Mouse (Mus musculus) liver, embryonic 16.5 days (tissue): ENCODE measurements around the gene Plcb4. TPM values are rescaled to one million over a fixed set of nuclear protein-coding genes. Genes with fewer than 3 reads are reported as not detected.

Source experiments
- ATAC-seq: fragments of 200-750 bp; cut with Nextera tagmentation; 2 replicates; pipeline ENCODE4 v1.8.0; 2017; ENCODE audit warnings: low read depth, mild to moderate bottlenecking, moderate number of reproducible peaks, moderate library complexity
- H3K27ac ChIP-seq: fragments of 300-500 bp; sonication (generic); 2 replicates; pipeline ENCODE4 v1.5.1; 2014; ENCODE audit warnings: mild to moderate bottlenecking, low read length
- H3K27me3 ChIP-seq: fragments of 300-500 bp; sonication (generic); 2 replicates; pipeline ENCODE4 v1.6.1; 2014; ENCODE audit warnings: low read depth, low read length, mixed read lengths; ENCODE audit not compliant: control insufficient read depth, insufficient read depth
- H3K36me3 ChIP-seq: fragments of 300-500 bp; sonication (generic); 2 replicates; pipeline ENCODE4 v1.6.1; 2014; ENCODE audit warnings: mild to moderate bottlenecking; ENCODE audit not compliant: control insufficient read depth, insufficient read depth
- H3K4me1 ChIP-seq: fragments of 300-500 bp; sonication (generic); 2 replicates; pipeline ENCODE4 v1.6.1; 2014; ENCODE audit warnings: low read depth, low read length, mixed read lengths; ENCODE audit not compliant: control insufficient read depth
- H3K4me2 ChIP-seq: fragments of 300-500 bp; sonication (generic); 2 replicates; pipeline ENCODE4 v1.6.1; 2014; ENCODE audit warnings: low read depth, low read length, mixed read lengths
- H3K4me3 ChIP-seq: fragments of 300-500 bp; sonication (generic); 2 replicates; pipeline ENCODE4 v1.5.1; 2014; ENCODE audit warnings: low read depth, mild to moderate bottlenecking, low read length
- H3K9ac ChIP-seq: fragments of 300-500 bp; sonication (generic); 2 replicates; pipeline ENCODE4 v1.6.1; 2014; ENCODE audit warnings: low read depth, low read length
- H3K9me3 ChIP-seq: fragments of 300-500 bp; sonication (generic); replicated peaks from 2 replicates; pipeline ENCODE4 v1.6.1; 2016; ENCODE audit warnings: low read length; ENCODE audit not compliant: control insufficient read depth
- WGBS: fragments of 180-500 bp; shearing (Covaris S2); extraction: QIAGEN DNeasy Blood & Tissue Kit; methylation state at CpG from one replicate; pipeline ENCODE4 v1.1.7; 2014; ENCODE audit not compliant: insufficient replicate concordance; 5-methylcytosine and 5-hydroxymethylcytosine counted together
- polyA plus RNA-seq: library from polyadenylated mRNA; unstranded; fragments of >200 nt; fragmentation: Nextera tagmentation; extraction: Ambion mirVana; gene quantifications from 2 replicates; pipeline ENCODE4 v1.2.1, GENCODE M21; 2015

The Plcb4 gene
- polyA plus RNA-seq, 1 experiment from 2014 or later, result 2.3 TPM

GRCm38 (mm10) chr2:135660816-135661215 is 2.0 kb downstream of the Plcb4 start:
- Histone ChIP-seq H3K4me2 (no peak overlapping the region), H3K9ac (no peak overlapping the region), H3K27ac (no peak overlapping the region), H3K4me3 (no peak overlapping the region), H3K9me3 (no peaks in the 10 kb centered on the region), H3K36me3 (no peaks in the 10 kb centered on the region), H3K4me1 (no peaks in the 10 kb centered on the region; the same call in 1 of the 2 replicates), H3K27me3 (peaks cover 4% of the 10 kb centered on the region; the same call in 1 of the 2 replicates)
- 45% methylated on average over 4 of the region's 4 CpGs for WGBS
- ATAC-seq, result no peak

- WGBS, result 53% methylated on average over 1 of the region's 1 CpGs
- Histone ChIP-seq H3K36me3 (no peaks in the 10 kb centered on the region), H3K9me3 (no peaks in the 10 kb centered on the region), H3K9ac (no peak overlapping the region), H3K4me1 (no peaks in the 10 kb centered on the region), H3K27ac (no peak overlapping the region), H3K27me3 (peaks cover 4% of the 10 kb centered on the region; the same call in 1 of the 2 replicates), H3K4me3 (no peak overlapping the region), H3K4me2 (no peak overlapping the region)
- no peak for ATAC-seq
These were observed 5.0 kb downstream of the Plcb4 start for GRCm38 (mm10) chr2:135663785-135664184.

DNA sequence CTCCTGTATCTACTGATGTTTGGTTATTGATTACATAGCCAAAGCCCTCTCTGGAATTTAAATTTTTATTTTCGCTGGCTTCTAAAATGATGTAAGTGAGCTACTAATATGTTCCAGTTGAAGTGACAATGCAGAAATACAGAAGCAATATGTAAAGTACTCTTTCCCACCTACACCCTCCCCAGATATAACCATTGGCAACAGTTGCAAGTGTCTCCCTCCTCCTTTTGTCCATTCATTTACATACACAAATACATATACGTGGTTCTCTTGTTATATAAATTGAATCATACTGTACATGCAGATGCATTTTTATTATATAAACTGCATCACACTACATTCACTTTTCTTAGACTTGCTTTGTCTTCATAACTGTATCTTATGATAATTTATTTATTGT is 8.7 kb downstream of the Plcb4 start:
- Histone ChIP-seq H3K36me3 (no peaks in the 10 kb centered on the region), H3K4me2 (no peak overlapping the region), H3K4me3 (no peak overlapping the region), H3K27me3 (no peaks in the 10 kb centered on the region), H3K27ac (no peak overlapping the region), H3K9me3 (no peaks in the 10 kb centered on the region), H3K9ac (no peak overlapping the region), H3K4me1 (no peaks in the 10 kb centered on the region)
- ATAC-seq, result no peak
- 72% methylated on average over 2 of the region's 2 CpGs for WGBS

DNA sequence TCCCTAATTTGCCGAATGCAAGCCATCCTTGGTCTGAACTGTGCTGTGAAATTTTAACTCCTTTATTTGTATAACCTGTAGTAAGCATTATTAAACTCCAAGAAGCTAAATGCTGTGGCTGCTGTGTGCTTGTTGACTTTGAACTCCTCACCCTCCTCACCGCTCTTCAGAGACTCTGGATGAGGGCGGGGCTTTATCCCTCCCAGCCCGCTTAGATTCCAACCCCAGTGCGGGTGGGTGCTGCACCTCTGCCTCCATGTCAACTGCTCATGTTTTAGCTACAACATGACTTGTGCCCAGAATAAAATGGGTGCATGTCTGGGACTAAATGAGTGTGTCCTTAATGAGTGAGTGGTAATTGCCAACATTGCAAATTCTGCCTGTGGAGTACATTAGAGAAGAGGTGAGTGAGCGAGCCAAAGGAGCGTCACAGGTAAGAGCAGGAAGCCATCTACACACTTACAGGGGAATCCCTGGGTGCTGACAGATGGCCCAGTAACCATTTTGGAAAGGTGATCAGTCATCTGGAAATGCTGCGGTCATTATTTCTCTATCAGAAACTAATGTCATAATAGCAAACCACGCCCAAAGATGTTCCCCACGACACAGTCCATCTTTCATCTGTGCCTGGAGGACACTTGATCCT is 13.8 kb downstream of the Plcb4 start:
- H3K36me3 ChIP-seq, result no peaks in the 10 kb centered on the region
- no peak for ATAC-seq
- H3K4me3 ChIP-seq, result no peak overlapping the region
- no peaks in the 10 kb centered on the region for H3K4me1 ChIP-seq
- H3K27me3 ChIP-seq, result no peaks in the 10 kb centered on the region
- H3K9me3 ChIP-seq, result no peaks in the 10 kb centered on the region
- H3K27ac ChIP-seq, result no peak overlapping the region
- H3K4me2 ChIP-seq, result no peak overlapping the region
- H3K9ac ChIP-seq, result no peak overlapping the region
- 67% methylated on average over 10 of the region's 10 CpGs for WGBS

GRCm38 (mm10) chr2:135673649-135674048 is 14.8 kb downstream of the Plcb4 start:
- no peaks in the 10 kb centered on the region for H3K36me3 ChIP-seq
- no peak overlapping the region for H3K27ac ChIP-seq
- no peaks in the 10 kb centered on the region for H3K27me3 ChIP-seq
- H3K4me2 ChIP-seq, result no peak overlapping the region
- no peak for ATAC-seq
- 78% methylated on average over 8 of the region's 8 CpGs for WGBS
- H3K9ac ChIP-seq, result no peak overlapping the region
- H3K9me3 ChIP-seq, result no peaks in the 10 kb centered on the region
- H3K4me3 ChIP-seq, result no peak overlapping the region
- H3K4me1 ChIP-seq, result no peaks in the 10 kb centered on the region

GRCm38 (mm10) chr2:135675284-135675683 is 16.5 kb downstream of the Plcb4 start:
- H3K9me3 ChIP-seq, result no peaks in the 10 kb centered on the region
- H3K27ac ChIP-seq, result no peak overlapping the region
- H3K27me3 ChIP-seq, result no peaks in the 10 kb centered on the region
- ATAC-seq, result no peak
- no peaks in the 10 kb centered on the region for H3K36me3 ChIP-seq
- no peak overlapping the region for H3K4me2 ChIP-seq
- H3K9ac ChIP-seq, result no peak overlapping the region
- 76% methylated on average over 5 of the region's 5 CpGs for WGBS
- no peak overlapping the region for H3K4me3 ChIP-seq
- H3K4me1 ChIP-seq, result no peaks in the 10 kb centered on the region; the same call in 1 of the 2 replicates

- no peak overlapping the region for H3K27ac ChIP-seq
- no peak for ATAC-seq
- H3K9ac ChIP-seq, result no peak overlapping the region
- H3K4me3 ChIP-seq, result no peak overlapping the region
- H3K9me3 ChIP-seq, result no peaks in the 10 kb centered on the region
- H3K27me3 ChIP-seq, result no peaks in the 10 kb centered on the region
- WGBS, result 63% methylated on average over 8 of the region's 8 CpGs
- H3K4me1 ChIP-seq, result no peaks in the 10 kb centered on the region; the same call in 1 of the 2 replicates
- no peak overlapping the region for H3K4me2 ChIP-seq
- H3K36me3 ChIP-seq, result no peaks in the 10 kb centered on the region
These were observed 18.2 kb downstream of the Plcb4 start for GRCm38 (mm10) chr2:135676978-135677501.

- H3K4me1 ChIP-seq, result no peaks in the 10 kb centered on the region; the same call in 1 of the 2 replicates
- ATAC-seq, result no peak
These were observed 18.8 kb downstream of the Plcb4 start for GRCm38 (mm10) chr2:135677601-135678000.

DNA sequence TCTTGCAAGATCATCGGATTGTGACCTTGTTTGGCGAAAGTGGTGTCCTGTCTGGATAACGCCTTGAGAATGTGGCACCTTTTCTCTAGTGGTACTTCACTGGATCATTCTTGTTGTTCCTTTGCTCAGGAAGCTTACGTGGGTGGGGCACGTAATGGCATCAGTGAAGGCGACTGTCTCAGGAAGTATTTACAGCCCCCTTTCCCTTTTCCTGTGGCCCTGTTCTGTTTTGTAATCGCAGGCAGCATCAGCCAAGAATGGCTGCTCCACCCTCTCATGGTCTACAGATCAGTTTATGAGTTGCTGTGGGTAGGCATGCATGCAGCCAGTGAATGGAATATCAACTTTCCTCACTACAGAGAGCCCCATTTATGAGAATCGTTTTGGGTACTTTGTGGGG is 21.2 kb downstream of the Plcb4 start:
- H3K4me2 ChIP-seq, result no peak overlapping the region
- no peak overlapping the region for H3K4me3 ChIP-seq
- no peak for ATAC-seq
- no peaks in the 10 kb centered on the region for H3K9me3 ChIP-seq
- no peaks in the 10 kb centered on the region for H3K27me3 ChIP-seq
- H3K4me1 ChIP-seq, result no peaks in the 10 kb centered on the region; the same call in 1 of the 2 replicates
- 52% methylated on average over 8 of the region's 8 CpGs for WGBS
- no peak overlapping the region for H3K9ac ChIP-seq
- H3K27ac ChIP-seq, result no peak overlapping the region
- H3K36me3 ChIP-seq, result no peaks in the 10 kb centered on the region

More at GRCm38 (mm10) chr2:135677601-135678000, 18.8 kb downstream of the Plcb4 start:
- Histone ChIP-seq H3K4me2 (no peak overlapping the region), H3K4me3 (no peak overlapping the region), H3K27me3 (no peaks in the 10 kb centered on the region), H3K9ac (no peak overlapping the region), H3K9me3 (no peaks in the 10 kb centered on the region), H3K27ac (no peak overlapping the region), H3K36me3 (no peaks in the 10 kb centered on the region)
- WGBS, result 66% methylated on average over 5 of the region's 5 CpGs
